Mouse (Mus musculus): ENCODE results near the gene Tbc1d22a. TPM values are rescaled to one million over a fixed set of nuclear protein-coding genes. Genes with fewer than 3 reads are reported as not detected.

The Tbc1d22a gene
- polyA plus RNA-seq, 1 experiment from 2014 or later: 9.5 TPM

DNA sequence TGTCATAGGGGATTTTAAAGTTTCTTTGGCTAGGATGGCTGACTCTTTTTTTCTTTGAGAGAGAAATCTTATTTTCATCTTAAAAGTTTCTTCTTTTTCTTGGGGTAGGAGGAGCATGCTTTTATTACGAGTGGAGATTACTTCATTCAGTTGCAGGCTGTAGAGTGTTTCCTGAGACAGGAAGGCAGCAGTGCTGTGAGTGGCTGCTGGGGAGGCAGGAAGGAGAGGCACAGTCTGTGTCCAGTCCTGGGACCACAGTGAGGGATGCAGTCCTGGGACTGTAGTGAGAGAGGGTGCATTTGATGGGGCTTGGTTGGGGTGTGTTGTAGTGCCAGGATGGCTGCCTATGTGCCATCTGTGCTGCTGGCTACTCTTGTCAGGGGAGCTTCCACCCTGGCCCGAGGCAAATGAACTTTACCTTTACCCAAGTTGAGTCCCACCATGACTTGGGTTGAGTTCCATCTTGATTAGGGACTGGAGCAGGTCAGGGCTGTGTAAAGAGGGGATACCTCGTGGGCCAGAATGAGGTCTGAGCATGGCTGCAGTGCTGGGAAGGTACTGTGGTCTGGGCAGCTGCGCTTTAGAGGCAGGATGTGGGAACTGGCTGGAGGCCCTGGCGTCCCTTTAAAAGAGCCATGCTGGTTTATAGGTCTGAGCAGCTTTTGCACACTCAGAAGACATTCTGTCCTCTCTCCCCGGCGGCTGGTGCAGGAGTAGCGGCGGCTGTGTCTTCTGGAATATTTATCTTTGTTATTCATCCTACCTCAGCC, 43.8 kb downstream of the Tbc1d22a start:
- no peak overlapping the region for H3K4me3 ChIP-seq
- no peaks in the 10 kb centered on the region for H3K36me3 ChIP-seq
- WGBS: 84% methylated on average over 9 of the region's 9 CpGs
- peaks cover 27% of the 10 kb centered on the region; the same call in 1 of the 2 replicates for H3K27me3 ChIP-seq (ENCODE audit: insufficient read depth, poor library complexity, severe bottlenecking)
- peaks cover 9% of the 10 kb centered on the region; the same call in 1 of the 2 replicates for H3K4me1 ChIP-seq
- H3K27ac ChIP-seq: no peak overlapping the region
- DNase-seq (ENCODE audit: low spot score): no peak
- no peaks in the 10 kb centered on the region for H3K9me3 ChIP-seq

- Histone ChIP-seq H3K36me3 (no peaks in the 10 kb centered on the region), H3K27ac (no peak overlapping the region), H3K27me3 (ENCODE audit: insufficient read depth, poor library complexity, severe bottlenecking) (peaks cover 27% of the 10 kb centered on the region; the same call in 1 of the 2 replicates), H3K9me3 (no peaks in the 10 kb centered on the region), H3K4me1 (peaks cover 11% of the 10 kb centered on the region; the same call in 1 of the 2 replicates), H3K4me3 (no peak overlapping the region)
- 73% methylated on average over 4 of the region's 4 CpGs for WGBS
- no peak for DNase-seq (ENCODE audit: low spot score)
Measured at GRCm38 (mm10) chr15:86259233-86259632, 45.0 kb downstream of the Tbc1d22a start.

DNA sequence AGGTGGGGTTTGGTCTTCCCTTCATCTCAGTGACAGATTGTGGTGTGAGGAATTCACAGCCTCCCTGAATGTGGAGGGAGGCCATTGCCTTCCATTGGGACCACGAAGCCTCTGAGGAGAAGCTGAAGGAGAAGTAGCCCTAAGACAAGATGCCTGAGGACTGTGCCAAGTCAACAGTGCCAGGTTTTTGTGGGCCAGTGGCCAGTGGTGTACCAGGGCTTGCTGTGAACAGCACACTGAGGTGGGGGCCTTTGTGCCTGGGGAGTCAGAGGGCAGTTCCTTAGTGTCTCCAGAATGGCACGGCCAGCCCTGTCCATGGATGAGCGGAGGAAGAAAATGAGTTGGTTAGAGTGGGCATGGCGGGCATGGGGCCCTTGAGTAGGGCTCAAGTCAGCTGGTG, 45.9 kb downstream of the Tbc1d22a start:
- H3K9me3 ChIP-seq: no peaks in the 10 kb centered on the region
- no peak for DNase-seq (ENCODE audit: low spot score)
- no peak overlapping the region for H3K27ac ChIP-seq
- no peaks in the 10 kb centered on the region for H3K36me3 ChIP-seq
- peaks cover 27% of the 10 kb centered on the region; the same call in 1 of the 2 replicates for H3K27me3 ChIP-seq (ENCODE audit: insufficient read depth, poor library complexity, severe bottlenecking)
- whole genome bisulfite sequencing: 86% methylated on average over 4 of the region's 4 CpGs
- peaks cover 13% of the 10 kb centered on the region; the same call in 1 of the 2 replicates for H3K4me1 ChIP-seq
- H3K4me3 ChIP-seq: no peak overlapping the region

GRCm38 (mm10) chr15:86264389-86264788, 50.1 kb downstream of the Tbc1d22a start:
- 0 out of 2 replicates have a peak, but pooled peaks cover 4% of the 10 kb centered on the region for H3K4me1 ChIP-seq
- no peaks in the 10 kb centered on the region for H3K9me3 ChIP-seq
- 0 out of 2 replicates have a peak, but pooled peaks cover 6% of the 10 kb centered on the region for H3K27me3 ChIP-seq (ENCODE audit: insufficient read depth, poor library complexity, severe bottlenecking)
- no peak overlapping the region for H3K27ac ChIP-seq
- WGBS: 76% methylated on average over 3 of the region's 3 CpGs
- no peaks in the 10 kb centered on the region for H3K36me3 ChIP-seq
- DNase-seq (ENCODE audit: low spot score): no peak
- H3K4me3 ChIP-seq: no peak overlapping the region

- DNase-seq (ENCODE audit: low spot score): no peak
- 69% methylated on average over 7 of the region's 7 CpGs for WGBS
- no peaks in the 10 kb centered on the region for H3K36me3 ChIP-seq
- H3K27ac ChIP-seq: no peak overlapping the region
- no peaks in the 10 kb centered on the region for H3K9me3 ChIP-seq
- 0 out of 2 replicates have a peak, but pooled peaks cover 4% of the 10 kb centered on the region for H3K4me1 ChIP-seq
- no peak overlapping the region for H3K4me3 ChIP-seq
- 0 out of 2 replicates have a peak, but pooled peaks cover 6% of the 10 kb centered on the region for H3K27me3 ChIP-seq (ENCODE audit: insufficient read depth, poor library complexity, severe bottlenecking)
Measured at GRCm38 (mm10) chr15:86264803-86265202, 50.5 kb downstream of the Tbc1d22a start.

DNA sequence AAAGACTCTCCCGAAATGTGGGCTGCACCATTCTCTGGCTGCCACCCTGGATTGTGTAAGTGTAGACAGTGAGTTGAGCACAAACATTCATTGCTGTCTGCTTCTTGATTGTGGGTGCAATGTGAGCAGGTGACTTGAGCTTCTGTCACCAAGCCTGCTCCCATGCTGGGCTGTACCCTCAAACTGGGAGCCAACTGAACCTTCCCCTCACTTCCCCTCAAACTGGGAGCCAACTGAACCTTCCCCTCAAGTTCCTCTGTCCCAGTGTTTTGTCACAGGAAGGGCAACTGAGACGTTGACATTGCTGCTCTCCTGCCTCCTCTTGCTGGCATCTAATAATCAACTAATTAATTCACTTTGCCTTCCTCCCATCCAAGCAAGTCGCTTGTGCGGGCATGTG, 52.7 kb downstream of the Tbc1d22a start:
- H3K4me1 ChIP-seq: 0 out of 2 replicates have a peak, but pooled peaks cover 4% of the 10 kb centered on the region
- H3K4me3 ChIP-seq: no peak overlapping the region
- no peaks in the 10 kb centered on the region for H3K36me3 ChIP-seq
- peaks cover 9% of the 10 kb centered on the region; the same call in 1 of the 2 replicates for H3K27me3 ChIP-seq (ENCODE audit: insufficient read depth, poor library complexity, severe bottlenecking)
- DNase-seq (ENCODE audit: low spot score): no peak
- 77% methylated on average over 4 of the region's 4 CpGs for WGBS
- H3K9me3 ChIP-seq: no peaks in the 10 kb centered on the region
- H3K27ac ChIP-seq: no peak overlapping the region

DNA sequence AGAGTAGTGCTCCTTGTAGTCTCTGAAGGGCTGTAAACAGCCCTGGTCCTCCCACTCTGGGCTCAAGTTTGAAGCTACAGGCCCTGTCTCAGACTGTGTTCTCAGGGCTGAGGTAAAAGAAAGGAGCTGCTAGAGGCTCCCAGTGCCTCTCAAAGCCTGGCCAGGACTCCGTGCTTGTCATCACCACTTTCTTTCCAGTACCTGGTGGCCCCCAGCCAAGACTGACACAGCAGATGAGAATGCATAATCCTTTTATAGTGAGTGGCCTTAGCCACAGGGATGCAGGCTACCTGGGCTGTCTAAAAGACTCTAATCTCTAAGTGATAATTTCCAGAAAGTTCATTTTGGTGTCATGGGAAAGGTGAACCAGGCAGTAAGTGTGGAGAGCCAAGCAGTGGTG, 54.3 kb downstream of the Tbc1d22a start:
- peaks cover 9% of the 10 kb centered on the region; the same call in 1 of the 2 replicates for H3K27me3 ChIP-seq (ENCODE audit: insufficient read depth, poor library complexity, severe bottlenecking)
- no peaks in the 10 kb centered on the region for H3K9me3 ChIP-seq
- no peak for DNase-seq (ENCODE audit: low spot score)
- H3K36me3 ChIP-seq: no peaks in the 10 kb centered on the region
- H3K27ac ChIP-seq: no peak overlapping the region
- no peak overlapping the region for H3K4me3 ChIP-seq
- WGBS: 58% methylated on average over 1 of the region's 1 CpGs
- 0 out of 2 replicates have a peak, but pooled peaks cover 4% of the 10 kb centered on the region for H3K4me1 ChIP-seq

GRCm38 (mm10) chr15:86275754-86276153, 61.5 kb downstream of the Tbc1d22a start:
- 84% methylated on average over 7 of the region's 7 CpGs for WGBS
- no peak for DNase-seq (ENCODE audit: low spot score)
- no peak overlapping the region for H3K4me3 ChIP-seq
- no peaks in the 10 kb centered on the region for H3K9me3 ChIP-seq
- no peaks in the 10 kb centered on the region for H3K36me3 ChIP-seq
- H3K27ac ChIP-seq: no peak overlapping the region
- peaks cover 6% of the 10 kb centered on the region; the same call in 1 of the 2 replicates for H3K4me1 ChIP-seq
- H3K27me3 ChIP-seq (ENCODE audit: insufficient read depth, poor library complexity, severe bottlenecking): peaks cover 11% of the 10 kb centered on the region; the same call in 1 of the 2 replicates

DNA sequence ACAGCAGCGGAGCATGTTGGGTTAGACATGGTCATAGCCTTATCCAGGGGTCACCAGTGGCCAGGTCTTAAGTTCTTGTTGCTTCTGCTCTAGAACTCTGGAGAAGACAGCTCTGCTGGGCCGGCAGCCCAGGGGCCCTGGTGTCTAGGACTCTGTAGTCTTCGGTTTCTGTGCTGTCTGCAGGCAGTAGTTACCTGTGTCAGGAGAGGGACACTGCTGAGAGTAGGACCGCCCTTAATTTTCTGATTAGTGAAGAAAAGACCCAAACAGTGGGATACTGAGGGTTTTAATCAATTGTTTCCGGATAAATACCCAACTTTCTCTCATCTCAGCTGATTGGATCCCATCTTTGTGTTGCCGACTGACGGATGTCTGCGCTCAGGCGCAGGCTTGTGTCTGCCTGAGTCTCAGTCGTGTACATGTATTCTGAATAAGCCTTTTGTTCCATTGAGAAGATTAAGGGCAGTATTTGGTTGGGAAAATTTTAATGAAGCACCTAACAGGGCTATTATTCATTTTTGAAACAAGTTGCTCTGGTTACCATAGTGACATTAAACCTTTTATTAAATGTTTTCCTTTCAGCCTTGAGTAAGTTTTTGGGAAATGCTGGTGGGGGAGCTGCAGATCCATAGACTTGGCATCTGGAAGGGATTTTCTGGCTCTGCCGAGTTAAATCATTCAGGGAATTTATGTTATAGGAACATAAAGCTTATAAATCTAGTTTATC, 62.4 kb downstream of the Tbc1d22a start:
- no peak for DNase-seq (ENCODE audit: low spot score)
- H3K4me1 ChIP-seq: peaks cover 6% of the 10 kb centered on the region; the same call in 1 of the 2 replicates
- H3K36me3 ChIP-seq: no peaks in the 10 kb centered on the region
- no peaks in the 10 kb centered on the region for H3K9me3 ChIP-seq
- 87% methylated on average over 11 of the region's 11 CpGs for WGBS
- no peak overlapping the region for H3K4me3 ChIP-seq
- no peak overlapping the region for H3K27ac ChIP-seq
- 0 out of 2 replicates have a peak, but pooled peaks cover 6% of the 10 kb centered on the region for H3K27me3 ChIP-seq (ENCODE audit: insufficient read depth, poor library complexity, severe bottlenecking)

DNA sequence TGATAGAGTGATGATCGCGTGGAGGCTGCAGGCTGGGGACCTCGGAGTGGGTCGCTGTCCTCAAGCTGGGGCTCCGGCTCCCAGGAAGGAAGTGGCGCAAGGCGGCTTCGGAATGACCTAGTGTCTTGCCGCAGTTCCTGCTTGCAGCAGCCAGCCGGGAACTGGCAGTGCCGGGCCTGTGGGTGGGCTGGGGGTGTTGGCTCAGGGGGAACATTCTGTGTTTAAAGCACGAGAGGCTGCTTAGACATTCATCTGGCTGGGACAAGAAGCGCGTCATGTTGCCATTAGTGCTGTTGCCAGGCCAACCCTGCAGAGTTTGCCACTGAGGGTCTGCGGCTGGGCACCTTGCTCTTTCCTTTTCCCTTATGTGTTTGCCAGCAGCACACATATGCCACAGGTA, 63.2 kb downstream of the Tbc1d22a start:
- H3K4me1 ChIP-seq: peaks cover 6% of the 10 kb centered on the region; the same call in 1 of the 2 replicates

GRCm38 (mm10) chr15:86279059-86279974, 65.1 kb downstream of the Tbc1d22a start:
- Histone ChIP-seq H3K4me1 (peaks cover 6% of the 10 kb centered on the region; the same call in 1 of the 2 replicates), H3K4me3 (no peak overlapping the region), H3K27me3 (ENCODE audit: insufficient read depth, poor library complexity, severe bottlenecking) (0 out of 2 replicates have a peak, but pooled peaks cover 6% of the 10 kb centered on the region), H3K27ac (no peak overlapping the region), H3K36me3 (no peaks in the 10 kb centered on the region), H3K9me3 (no peaks in the 10 kb centered on the region)
- no peak for DNase-seq (ENCODE audit: low spot score)
- 83% methylated on average over 14 of the region's 14 CpGs for WGBS

More for the DNA sequence above, 63.2 kb downstream of the Tbc1d22a start:
- H3K4me3 ChIP-seq: no peak overlapping the region
- WGBS: 82% methylated on average over 15 of the region's 15 CpGs
- 0 out of 2 replicates have a peak, but pooled peaks cover 6% of the 10 kb centered on the region for H3K27me3 ChIP-seq (ENCODE audit: insufficient read depth, poor library complexity, severe bottlenecking)
- no peak overlapping the region for H3K27ac ChIP-seq
- no peaks in the 10 kb centered on the region for H3K9me3 ChIP-seq
- no peaks in the 10 kb centered on the region for H3K36me3 ChIP-seq
- DNase-seq (ENCODE audit: low spot score): no peak

DNA sequence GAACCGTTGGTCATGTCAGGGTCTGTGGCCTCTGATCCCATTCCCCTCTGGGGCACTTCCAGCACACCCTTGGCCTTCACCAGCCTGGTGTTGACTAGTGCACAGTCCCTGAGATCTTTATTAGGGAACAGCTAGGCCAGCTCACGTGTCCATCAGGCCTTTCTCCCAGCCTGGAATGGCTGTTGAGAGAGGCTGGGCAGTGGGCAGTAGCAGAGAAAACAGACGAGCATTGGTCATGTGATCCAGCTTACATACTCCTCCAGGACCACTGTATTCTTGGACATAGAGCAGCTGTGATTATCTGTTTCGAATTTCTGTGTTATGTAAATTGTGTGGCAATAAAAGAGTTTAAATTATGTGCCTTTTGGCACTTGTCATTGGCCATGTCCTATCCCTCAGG, 65.9 kb downstream of the Tbc1d22a start:
- Histone ChIP-seq H3K4me3 (no peak overlapping the region), H3K27me3 (ENCODE audit: insufficient read depth, poor library complexity, severe bottlenecking) (0 out of 2 replicates have a peak, but pooled peaks cover 2% of the 10 kb centered on the region), H3K27ac (no peak overlapping the region), H3K9me3 (no peaks in the 10 kb centered on the region), H3K4me1 (peaks cover 6% of the 10 kb centered on the region; the same call in 1 of the 2 replicates), H3K36me3 (no peaks in the 10 kb centered on the region)
- 60% methylated on average over 4 of the region's 4 CpGs for WGBS
- DNase-seq (ENCODE audit: low spot score): no peak
